Mouse (Mus musculus): ENCODE data around the gene Scube3.

Scube3 gene

DNA sequence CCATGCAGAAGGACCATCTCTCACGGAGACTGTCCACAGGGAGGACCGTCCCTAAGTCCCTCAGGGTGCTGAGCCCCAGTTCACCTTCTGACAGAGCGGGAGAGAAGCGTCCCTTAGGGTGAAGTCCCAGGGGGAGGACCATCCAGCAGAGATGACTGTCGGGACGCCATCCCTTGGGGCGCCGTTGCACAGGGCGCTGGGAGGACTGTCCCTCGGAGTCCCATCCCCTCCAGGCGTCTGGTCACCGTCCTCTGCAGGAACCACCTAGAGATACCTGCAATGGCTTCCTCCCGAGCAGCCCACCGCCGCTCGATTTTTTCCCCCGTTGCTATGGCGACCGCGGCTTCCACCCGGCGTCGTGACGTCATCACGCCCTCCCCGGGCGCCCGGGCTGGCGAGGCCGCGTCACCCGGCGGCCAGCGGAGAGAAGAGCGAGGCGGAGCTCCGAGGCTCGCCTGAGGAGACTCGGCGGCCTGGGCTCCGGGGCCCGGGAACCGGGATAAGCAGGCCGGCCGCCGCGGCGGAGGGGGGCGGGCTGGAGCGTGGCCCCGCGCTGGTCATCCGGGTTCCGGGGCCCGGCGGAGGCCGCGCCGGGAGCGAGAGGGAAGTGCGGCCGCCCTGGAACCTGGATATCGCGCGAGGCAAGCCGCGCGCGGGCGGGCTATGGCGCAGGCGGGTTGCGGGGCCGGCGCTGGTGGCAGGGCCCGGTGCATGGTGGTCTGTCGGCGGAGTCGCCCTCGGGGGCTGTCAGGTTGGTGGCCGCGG is 35.0 kb downstream of the Scube3 start, which contains the start of gene Zfp523:
Zfp523 (plus strand) TSS at position 355 of the 765 bp plus-strand sequence.
- peak; percentile 47 to 78 for DNase-seq (ENCODE audit: low read depth in 1 of 2, low spot score in 2 of 2)

DNA sequence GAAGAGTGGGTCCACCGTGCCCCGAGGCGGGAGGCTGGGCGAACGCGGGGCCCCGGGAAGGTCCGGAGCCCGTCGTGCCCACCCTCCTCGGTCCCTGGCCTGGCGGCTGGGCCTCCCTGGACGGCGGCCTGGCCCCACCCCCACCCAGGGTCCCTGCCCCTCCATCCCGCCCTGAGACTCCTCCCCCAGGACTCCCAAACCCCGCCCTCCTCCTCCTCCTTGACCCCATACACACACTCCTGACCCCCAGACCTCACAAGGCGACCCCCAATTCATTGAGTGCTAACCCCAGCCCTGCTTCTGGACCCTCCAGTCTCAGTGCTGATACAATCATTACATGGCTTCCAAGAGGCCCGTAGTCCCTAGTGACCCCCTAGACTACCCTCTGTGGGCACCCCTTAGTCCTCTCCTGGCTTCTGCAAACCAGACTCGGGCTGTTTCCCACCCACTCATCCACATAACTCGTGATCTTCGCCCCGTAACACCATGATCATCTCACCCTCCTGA is 35.7 kb downstream of the Scube3 start:
- DNase-seq (ENCODE audit: low read depth in 1 of 2, low spot score in 2 of 2) = no peak

DNA sequence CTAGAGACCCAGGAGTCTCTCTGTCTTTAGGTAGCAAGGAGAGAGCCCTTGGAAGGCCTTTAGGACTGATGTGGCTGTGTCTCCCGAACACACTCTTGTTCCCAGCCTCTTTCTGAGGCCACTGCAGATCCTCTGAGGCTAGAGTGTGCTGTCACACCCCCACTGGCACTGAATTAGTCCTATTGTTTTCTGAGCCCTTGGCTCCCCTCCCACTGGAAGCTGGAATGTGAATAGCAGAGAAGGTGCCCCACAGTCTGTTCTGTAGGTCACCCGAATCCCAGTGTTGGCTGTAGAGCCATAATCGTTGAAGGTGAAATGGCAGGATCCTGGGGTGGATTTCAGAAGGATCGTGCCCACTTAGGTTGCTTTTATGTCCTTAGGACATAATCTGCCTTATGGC is 38.4 kb downstream of the Scube3 start:
- DNase-seq (ENCODE audit: low read depth in 1 of 2, low spot score in 2 of 2) = no peak

DNA sequence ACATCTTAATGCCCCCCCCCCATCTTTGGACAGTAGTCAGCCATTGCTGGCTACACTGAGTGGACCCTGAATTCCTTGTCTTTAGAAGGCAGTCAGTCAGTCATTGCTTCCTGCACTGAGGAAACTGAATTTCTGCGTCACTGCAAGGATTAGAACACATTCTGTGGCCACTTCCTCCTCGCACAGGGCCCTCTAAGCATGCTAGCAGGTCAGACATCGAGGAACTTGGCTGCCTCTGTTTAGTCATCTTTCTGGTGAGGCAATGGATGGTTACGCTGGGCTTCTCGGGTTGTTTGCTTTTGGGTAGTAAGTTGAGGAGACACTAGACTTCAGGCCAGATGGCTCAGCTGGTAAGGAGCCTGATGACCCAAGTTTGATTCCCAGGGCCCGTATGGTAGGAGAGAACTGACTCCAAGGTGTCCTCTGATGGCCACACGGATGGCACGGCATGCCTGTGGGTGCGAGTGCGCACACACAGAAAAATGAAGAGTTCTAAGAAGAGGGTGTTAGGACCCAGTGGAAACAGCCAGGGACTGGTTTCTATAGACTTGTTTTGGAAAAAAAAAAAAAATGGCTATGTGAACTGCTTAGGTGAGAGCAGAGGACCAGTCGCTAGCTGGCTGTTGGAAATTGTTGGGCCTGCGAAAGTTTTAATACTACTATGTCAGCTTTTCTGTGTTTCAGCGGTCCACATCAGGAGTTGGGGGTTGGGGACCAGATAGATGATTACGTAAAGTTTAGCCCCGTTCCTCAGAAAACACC is 39.0 kb downstream of the Scube3 start:
- peak; percentile 58 to 76 for DNase-seq (ENCODE audit: low read depth in 1 of 2, low spot score in 2 of 2)

DNA sequence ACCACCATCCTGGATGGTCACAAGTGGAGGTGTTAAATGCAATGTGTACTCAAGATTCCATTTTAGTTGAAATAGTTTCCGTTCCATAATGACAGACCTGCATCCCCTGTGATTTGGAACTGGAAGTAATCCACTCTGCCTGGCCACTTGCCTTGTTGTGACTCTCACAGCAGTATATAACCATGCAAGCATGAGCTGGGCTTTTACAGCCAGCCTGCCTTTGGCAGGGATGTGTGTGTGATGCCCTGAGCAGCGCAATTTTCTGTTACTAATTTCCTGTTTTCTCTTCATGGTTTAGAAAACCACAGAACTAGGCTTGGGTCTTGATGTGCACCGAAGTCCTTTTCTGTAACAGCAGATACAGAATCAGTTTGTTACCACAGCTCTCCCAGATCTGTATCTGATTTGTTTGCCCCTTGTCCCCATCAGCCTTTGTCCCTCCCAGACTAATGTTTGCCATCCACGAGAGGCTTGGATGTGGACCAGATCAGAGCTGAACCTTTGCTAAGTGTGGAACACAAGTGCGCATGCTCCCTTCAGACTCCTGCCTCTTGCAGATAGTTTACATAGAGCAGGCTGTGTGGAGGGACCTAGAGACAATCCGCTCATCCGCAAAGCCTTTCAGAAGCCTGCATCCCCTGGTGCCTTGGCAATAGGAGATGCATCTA is 43.2 kb downstream of the Scube3 start:
- DNase-seq (ENCODE audit: low read depth in 1 of 2, low spot score in 2 of 2) = no peak

DNA sequence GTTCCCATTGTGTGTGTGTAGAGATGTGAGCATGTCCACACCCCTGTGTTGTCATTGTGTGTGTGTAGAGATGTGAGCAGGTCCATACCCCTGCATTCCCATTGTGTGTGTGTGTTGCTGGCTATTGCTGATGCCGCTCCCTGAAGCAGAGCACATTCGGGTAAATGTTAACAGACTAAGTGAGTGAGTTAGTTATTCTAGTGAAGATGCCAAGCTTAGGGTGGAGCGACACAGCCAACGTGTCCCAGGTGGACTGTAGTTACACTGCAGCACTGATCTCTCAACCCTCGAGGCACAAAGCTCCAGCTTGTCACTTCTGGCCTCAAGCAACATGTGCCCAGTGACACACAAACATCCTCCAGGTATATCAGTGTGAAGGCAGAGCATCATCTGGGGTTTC is 46.4 kb downstream of the Scube3 start:
- DNase-seq (ENCODE audit: low read depth in 1 of 2, low spot score in 2 of 2) = no peak

DNA sequence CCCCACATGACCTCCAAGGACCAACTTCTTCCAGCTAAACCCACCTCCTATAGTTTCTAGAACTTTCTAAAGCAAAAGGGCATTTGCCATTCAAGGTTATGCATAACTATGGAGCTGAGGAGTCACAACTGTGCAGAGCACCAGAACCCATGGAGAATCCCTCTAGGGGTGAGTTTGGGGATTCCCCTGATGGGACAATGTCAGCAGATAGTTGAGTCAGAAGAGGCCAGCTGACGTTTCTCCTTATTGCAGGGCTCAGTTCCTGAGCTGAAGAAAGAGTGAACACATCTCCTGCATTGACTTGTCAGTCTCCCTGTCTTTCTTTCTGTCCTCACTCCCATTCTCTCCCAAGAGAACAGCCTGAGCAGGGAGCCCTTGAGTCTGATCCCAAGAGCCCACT is 50.8 kb downstream of the Scube3 start:
- no peak for DNase-seq (ENCODE audit: low read depth in 1 of 2, low spot score in 2 of 2)

DNA sequence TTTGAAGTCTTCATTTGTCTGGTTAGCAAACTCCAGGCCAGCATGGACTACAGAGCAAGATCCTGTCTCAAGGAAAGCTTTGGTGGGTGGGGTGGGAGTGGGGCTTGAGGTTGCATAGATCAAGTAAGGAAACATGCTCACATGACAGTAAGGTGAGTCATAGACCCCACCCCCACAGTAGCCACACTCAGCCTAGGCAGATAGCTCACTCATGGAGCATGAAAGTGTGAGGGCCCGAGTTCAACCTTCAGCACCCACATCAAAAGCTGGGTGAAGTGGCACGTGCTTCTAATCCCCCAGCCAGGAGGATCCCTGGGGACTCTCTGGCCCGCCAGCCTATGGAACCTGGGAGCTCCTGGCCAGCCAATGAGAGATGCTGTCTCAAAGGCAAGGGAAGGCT is 51.6 kb downstream of the Scube3 start:
- DNase-seq (ENCODE audit: low read depth in 1 of 2, low spot score in 2 of 2) = no peak

DNA sequence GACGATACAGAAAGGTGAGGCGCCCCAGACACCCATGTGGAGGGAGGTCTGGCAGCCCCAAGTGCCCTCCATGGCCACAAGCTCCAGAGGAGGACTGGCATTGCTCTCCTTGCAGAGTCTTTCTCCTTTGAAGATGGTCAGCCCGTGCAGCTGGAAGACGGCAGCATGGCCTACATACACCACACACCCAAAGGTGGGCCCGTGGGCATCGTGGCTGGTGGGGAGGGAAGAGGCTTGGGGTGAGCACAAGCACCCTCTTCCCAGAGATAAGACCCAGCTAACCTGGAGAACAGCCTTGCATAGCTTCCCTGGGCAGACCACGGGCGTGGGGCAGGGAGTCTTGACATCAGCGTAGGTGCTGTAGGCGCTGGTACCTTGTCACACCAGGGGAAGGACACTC is 53.1 kb downstream of the Scube3 start:
- no peak for DNase-seq (ENCODE audit: low read depth in 1 of 2, low spot score in 2 of 2)

DNA sequence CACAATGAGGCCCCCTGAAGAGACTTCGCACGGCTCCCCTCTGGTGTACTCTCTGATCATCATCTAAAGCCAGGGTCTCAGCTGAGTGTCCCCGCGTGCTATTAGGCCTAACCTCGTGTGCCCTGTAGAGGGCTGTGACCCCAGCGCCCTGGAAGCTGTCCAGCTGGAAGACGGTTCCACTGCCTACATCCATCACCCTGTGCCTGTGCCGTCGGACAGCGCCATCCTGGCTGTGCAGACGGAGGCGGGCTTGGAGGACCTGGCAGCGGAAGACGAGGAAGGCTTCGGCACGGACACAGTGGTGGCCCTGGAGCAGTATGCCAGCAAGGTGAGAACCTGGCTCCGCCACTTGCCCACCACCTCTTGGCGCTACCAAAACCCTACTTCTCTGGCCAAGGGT is 55.7 kb downstream of the Scube3 start:
- DNase-seq (ENCODE audit: low read depth in 1 of 2, low spot score in 2 of 2) = no peak

DNA sequence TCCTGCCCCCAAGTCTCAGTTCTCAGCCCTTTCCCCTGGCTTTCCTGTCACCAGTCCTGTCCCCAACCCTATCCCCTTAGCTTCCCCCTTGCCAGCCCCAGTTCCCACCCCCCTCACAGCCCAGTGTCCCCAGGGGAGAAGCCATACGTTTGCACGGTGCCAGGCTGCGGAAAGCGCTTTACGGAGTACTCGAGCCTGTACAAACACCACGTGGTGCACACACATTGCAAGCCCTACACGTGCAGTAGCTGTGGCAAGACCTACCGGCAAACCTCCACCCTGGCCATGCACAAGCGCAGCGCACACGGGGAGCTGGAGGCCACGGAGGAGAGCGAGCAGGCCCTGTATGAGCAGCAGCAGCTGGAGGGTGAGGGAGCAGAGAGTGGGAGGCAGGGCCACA is 60.0 kb downstream of the Scube3 start:
- DNase-seq (ENCODE audit: low read depth in 1 of 2, low spot score in 2 of 2) = no peak

DNA sequence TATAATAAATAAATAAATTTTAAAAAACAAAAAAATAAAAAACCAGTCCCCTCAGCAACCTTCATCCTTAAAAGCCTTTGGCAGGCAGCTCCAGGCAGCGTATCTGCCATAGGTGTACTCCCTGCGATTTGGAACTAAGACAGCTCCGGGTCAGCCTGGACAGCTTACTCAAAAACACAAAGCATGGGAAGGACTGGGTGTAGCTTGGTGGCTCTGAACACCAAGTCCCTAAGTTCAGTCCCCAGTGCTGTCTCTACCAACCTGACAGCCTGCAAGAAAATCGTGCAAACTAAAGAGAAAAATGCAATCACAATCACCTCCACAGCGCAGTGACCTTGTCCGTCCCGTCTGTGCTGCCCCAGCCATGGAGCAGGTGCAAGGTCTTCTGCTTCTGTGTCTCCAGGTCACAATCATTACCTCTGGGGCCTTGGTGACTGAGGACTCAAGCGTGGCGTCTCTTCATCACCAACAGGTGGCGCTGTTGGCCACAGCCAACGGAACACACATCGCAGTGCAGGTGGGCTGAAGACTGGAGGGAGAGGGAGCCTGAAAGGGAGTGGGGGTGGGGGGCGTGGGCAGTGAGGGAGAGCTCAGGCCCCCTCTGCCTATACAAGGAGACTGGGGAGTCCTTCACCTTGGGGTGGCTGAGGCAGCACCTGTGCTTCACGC is 62.2 kb downstream of the Scube3 start:
- peak in 1 of 2 experiments; percentile 29 for DNase-seq (ENCODE audit: low read depth in 1 of 2, low spot score in 2 of 2)

DNA sequence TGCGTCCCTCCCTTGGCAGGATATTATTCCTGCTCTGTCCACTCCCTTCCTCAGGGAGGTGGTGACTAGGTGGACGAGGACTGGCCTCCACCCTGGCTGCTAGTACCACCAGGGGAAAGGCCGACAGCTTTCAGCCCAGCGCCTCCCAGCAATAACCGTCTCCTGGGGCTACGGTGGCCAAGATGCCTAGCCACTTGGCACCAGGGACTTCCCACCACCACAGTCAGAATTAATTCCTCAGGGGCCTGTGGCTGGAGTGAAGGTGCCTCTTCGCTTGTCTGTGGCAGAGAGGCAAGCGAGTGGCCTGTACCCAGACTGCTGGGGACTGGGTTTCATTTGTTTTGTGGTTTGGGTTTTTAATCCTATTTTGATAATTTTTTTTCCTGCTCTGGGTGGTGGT is 63.5 kb downstream of the Scube3 start:
- DNase-seq (ENCODE audit: low read depth in 1 of 2, low spot score in 2 of 2) = no peak

DNA sequence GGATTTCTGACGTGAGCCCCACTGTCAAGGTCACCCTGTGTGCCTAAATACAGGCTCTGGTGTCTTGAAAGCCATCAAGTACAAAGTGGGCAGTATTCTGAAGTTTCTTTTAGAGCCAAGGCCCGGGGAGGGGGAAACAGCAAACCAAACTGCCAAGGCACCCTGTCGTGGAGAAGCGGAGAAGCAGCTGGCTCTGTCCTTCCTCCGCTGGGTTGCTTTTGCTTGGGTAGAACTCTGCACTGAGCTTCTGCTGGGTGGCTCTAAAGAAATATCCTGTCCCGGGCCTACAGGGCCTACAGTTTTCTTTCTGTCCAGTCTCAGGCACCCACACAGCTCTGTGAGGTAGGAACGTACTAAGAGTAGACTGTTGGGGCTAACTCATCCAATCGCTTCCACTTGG is 65.2 kb downstream of the Scube3 start:
- no peak for DNase-seq (ENCODE audit: low read depth in 1 of 2, low spot score in 2 of 2)

DNA sequence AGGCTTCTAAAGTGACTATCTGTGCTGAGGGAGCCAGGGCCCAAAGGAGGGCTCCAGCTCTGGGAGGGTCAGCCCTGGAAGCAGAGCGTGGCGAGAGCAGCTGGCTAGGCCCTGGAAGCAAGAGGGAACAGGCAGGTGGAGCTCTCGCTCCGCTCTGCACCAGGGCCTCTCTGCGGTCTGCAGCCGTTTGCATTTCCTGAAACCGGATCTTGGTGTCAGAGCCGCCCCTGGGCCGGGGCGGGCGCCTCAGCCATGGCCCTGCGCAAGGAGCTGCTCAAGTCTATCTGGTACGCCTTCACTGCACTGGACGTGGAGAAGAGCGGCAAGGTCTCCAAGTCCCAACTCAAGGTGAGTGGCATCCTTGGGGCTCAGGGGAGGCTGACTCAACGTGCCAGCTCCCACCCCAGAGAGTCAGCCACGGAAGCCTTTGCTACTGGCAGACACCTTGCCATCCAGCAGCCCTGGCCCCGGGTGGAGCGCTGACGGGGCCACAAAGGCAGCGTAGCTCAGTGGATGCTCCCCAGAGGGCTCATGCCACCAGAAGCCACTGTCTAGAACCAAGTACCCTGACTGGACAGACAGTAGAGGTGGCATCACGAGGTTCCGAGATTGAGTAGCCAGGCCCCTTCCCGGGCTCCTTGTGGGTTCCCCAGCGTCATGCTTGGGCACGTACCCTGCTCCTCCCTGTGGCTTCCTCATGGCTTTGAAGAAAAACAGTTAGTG is 65.8 kb downstream of the Scube3 start, which contains the start of gene Def6:
Def6 (plus strand) TSS at position 188 of the 723 bp plus-strand sequence.
- peak; percentile 43 to 65 for DNase-seq (ENCODE audit: low read depth in 1 of 2, low spot score in 2 of 2)

DNA sequence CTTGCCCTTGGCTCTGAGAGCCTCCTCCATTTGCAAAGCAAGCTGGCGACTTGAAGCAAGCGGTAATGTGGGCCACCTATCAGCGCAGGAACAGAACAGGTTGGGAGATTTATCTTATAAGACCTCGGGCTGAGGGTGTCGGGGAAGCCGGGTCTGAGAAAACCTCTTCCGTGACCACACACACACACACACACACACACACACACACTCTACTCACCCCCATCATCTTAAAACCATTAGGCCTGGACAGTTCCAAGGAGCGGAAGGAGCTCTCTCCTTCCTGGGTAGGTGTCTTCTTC is 66.3 kb downstream of the Scube3 start:
- no peak for DNase-seq (ENCODE audit: low read depth in 1 of 2, low spot score in 2 of 2)

DNA sequence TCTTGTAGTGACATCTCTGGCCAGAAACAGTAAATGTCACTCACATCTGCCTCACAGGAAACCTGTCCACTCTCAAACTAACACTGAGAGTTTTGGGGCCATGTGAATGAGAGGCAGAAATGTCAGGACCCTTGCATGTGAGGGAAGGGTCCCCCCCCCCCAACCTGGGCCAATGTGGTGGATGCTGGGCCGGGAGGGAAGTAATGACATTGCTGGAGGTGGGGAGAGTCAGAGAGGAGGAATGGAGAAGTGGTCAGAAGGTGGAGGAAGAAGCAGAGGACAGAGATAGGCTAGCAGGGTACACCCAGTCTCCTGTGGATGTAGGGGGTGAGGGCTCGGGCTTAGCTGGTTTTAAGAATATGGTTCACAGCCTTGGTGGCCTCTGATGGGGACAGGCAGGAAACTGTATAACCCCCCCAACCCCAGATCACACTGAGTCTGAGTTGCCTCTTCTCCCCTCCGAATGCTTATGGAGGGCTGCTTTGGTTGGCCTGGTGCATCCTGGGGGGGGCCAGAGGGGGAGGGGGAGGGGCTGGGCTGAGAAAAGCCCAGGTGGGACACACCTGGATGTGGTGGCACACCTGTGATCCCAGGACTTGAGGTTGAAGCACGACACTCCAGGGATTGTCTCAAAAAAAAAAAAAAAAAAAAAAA is 67.6 kb downstream of the Scube3 start:
- no peak for DNase-seq (ENCODE audit: low read depth in 1 of 2, low spot score in 2 of 2)

DNA sequence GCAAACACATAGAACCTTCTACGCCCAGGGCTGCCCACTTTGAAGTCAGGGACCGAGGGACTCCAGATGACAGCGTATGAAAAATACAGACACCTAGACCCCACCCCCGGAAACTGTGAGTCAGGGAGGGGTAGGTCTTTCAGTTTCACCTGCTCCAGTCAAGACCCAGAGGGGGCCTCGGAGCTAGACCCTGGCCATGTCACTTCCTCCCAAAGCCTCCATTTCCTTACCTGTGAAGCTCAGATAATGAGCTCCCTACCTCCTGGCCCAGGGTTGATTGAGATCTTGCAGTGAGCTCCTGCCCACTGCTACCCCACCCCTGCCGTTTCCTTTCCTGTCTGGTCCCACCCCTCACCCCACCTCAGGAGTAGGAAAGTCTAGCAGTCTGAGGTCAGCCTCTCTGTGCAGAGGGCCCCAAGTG is 70.0 kb downstream of the Scube3 start:
- no peak for DNase-seq (ENCODE audit: low read depth in 1 of 2, low spot score in 2 of 2)

DNA sequence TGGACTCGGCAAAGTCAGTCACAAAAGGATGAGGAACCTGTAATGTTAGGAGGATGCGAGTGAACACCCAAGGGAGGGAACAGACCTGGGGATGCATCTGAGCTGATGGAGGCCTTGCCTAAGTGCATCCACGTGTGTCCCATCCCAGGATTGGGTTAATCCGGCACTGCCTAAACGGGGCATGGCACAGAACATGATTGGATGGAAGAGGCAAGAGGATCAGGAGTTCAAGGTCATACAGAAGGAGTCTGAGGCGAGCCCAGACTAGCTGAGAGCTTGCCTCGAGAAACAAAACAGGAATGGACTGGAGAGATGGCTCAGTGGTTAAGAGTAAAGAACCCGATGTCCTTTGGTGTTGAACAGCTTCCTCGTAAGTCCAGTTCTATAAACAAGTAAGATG is 70.5 kb downstream of the Scube3 start:
- no peak for DNase-seq (ENCODE audit: low read depth in 1 of 2, low spot score in 2 of 2)

DNA sequence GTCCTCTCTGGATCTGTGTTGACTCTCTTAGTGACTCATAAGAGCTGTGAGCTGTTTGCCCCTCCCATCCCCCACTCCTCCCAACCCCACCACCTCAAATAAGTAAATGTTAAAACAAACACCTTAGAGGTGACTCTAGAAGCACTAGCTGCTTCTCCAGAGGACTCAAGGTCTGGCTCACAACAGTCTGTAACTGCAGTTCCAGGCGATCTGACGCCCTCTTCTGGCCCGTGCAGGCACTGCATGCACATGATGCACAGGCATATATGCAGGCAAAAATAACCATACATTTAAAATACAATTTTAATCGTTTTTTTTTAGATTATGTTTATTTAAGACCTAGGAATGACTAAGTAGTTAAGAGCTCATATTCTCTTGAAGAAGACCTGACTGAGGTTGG is 71.3 kb downstream of the Scube3 start:
- no peak for DNase-seq (ENCODE audit: low read depth in 1 of 2, low spot score in 2 of 2)
